Mouse (Mus musculus) C2C12 (cell line): ENCODE data around the gene Plxnb1. TPM values are rescaled to one million over a fixed set of nuclear protein-coding genes. Genes with fewer than 3 reads are reported as not detected.

Experiments used
- H3K27me3 ChIP-seq: one replicate; pipeline ENCODE4 v1.6.1; 2011; ENCODE audit not compliant: control insufficient read depth, insufficient read depth, insufficient read length
- H3K36me3 ChIP-seq: one replicate; pipeline ENCODE4 v1.6.1; 2011; ENCODE audit not compliant: control insufficient read depth, insufficient read depth
- H3K4me3 ChIP-seq: one replicate; pipeline ENCODE4 v1.5.1; 2011; ENCODE audit warnings: mild to moderate bottlenecking, control low read depth; ENCODE audit not compliant: poor library complexity, insufficient read depth, severe bottlenecking
- H3K79me2 ChIP-seq: one replicate; pipeline ENCODE4 v1.6.1; 2011; ENCODE audit not compliant: control insufficient read depth, insufficient read depth
- H3K79me3 ChIP-seq: one replicate; pipeline ENCODE4 v1.6.1; 2011; ENCODE audit warnings: low read depth, control low read depth
- H3ac ChIP-seq: one replicate; pipeline ENCODE3; 2011; ENCODE audit warnings: low read depth; ENCODE audit not compliant: control insufficient read depth, insufficient read length
- CEBPB ChIP-seq: IDR thresholded peaks from one replicate; pipeline ENCODE4 v1.6.1; 2011; ENCODE audit warnings: low read depth, mild to moderate bottlenecking, control low read depth, moderate library complexity
- CTCF ChIP-seq: IDR thresholded peaks from one replicate; pipeline ENCODE4 v1.5.1; 2011; ENCODE audit not compliant: control insufficient read depth, insufficient read depth, insufficient read length
- FOSL1 ChIP-seq: IDR thresholded peaks from one replicate; pipeline ENCODE4 v1.8.0; 2011; ENCODE audit warnings: mild to moderate bottlenecking, low read length; ENCODE audit not compliant: poor library complexity, insufficient read depth, severe bottlenecking
- MAX ChIP-seq: IDR thresholded peaks from one replicate; pipeline ENCODE4 v1.6.1; 2011; ENCODE audit warnings: mild to moderate bottlenecking, control low read depth
- MYOD1 ChIP-seq: IDR thresholded peaks from one replicate; pipeline ENCODE4 v1.6.1; 2011; ENCODE audit warnings: low read depth; ENCODE audit not compliant: control insufficient read depth, insufficient read length
- MYOG ChIP-seq: IDR thresholded peaks from one replicate; pipeline ENCODE4 v1.6.1; 2011; ENCODE audit not compliant: control insufficient read depth, insufficient read length; ENCODE audit errors: extremely low read depth
- USF1 ChIP-seq: IDR thresholded peaks from one replicate; pipeline ENCODE4 v1.6.1; 2011; ENCODE audit warnings: low read depth, mild to moderate bottlenecking, control low read depth, moderate library complexity
- polyA plus RNA-seq: library from polyadenylated mRNA; unstranded; fragments of >200 nt; fragmentation: generic; extraction: Trizol; gene quantifications from one replicate; pipeline ENCODE4 v1.2.1, GENCODE M21; 2012; ENCODE audit warnings: missing spikeins

Plxnb1 gene
- polyA plus RNA-seq, 1 experiment = 9.1 TPM

GRCm38 (mm10) chr9:109087987-109088386, 7.2 kb upstream of the Plxnb1 start:
- peaks cover 6% of the 10 kb centered on the region for H3K79me2 ChIP-seq
- peaks cover 1% of the 10 kb centered on the region for H3K79me3 ChIP-seq
- TF ChIP-seq MYOG (no peak), CEBPB (no peak), USF1 (no peak), FOSL1 (no peak), MYOD1 (no peak), MAX (no peak), CTCF (no peak)
- H3K36me3 ChIP-seq = peaks cover 5% of the 10 kb centered on the region
- H3K27me3 ChIP-seq = no peaks in the 10 kb centered on the region
- H3ac ChIP-seq = no peak overlapping the region
- H3K4me3 ChIP-seq = no peak overlapping the region

GRCm38 (mm10) chr9:109090446-109090845, 4.7 kb upstream of the Plxnb1 start:
- no peaks in the 10 kb centered on the region for H3K79me2 ChIP-seq
- H3ac ChIP-seq = no peak overlapping the region
- TF ChIP-seq MYOG (no peak), CEBPB (no peak), USF1 (no peak), MAX (no peak), MYOD1 (no peak), FOSL1 (no peak), CTCF (no peak)
- no peaks in the 10 kb centered on the region for H3K79me3 ChIP-seq
- H3K27me3 ChIP-seq = no peaks in the 10 kb centered on the region
- no peak overlapping the region for H3K4me3 ChIP-seq
- peaks cover 5% of the 10 kb centered on the region for H3K36me3 ChIP-seq

GRCm38 (mm10) chr9:109091802-109092201, 3.4 kb upstream of the Plxnb1 start:
- TF ChIP-seq MYOG = no peak
- TF ChIP-seq USF1 = no peak
- no peak for TF ChIP-seq MYOD1
- no peak for TF ChIP-seq CEBPB
- no peak for TF ChIP-seq MAX
- no peak for TF ChIP-seq CTCF
- TF ChIP-seq FOSL1 = no peak
- H3K4me3 ChIP-seq = no peak overlapping the region
- peaks cover 5% of the 10 kb centered on the region for H3K36me3 ChIP-seq
- no peaks in the 10 kb centered on the region for H3K27me3 ChIP-seq
- no peak overlapping the region for H3ac ChIP-seq
- H3K79me3 ChIP-seq = no peaks in the 10 kb centered on the region
- peaks cover 5% of the 10 kb centered on the region for H3K79me2 ChIP-seq

DNA sequence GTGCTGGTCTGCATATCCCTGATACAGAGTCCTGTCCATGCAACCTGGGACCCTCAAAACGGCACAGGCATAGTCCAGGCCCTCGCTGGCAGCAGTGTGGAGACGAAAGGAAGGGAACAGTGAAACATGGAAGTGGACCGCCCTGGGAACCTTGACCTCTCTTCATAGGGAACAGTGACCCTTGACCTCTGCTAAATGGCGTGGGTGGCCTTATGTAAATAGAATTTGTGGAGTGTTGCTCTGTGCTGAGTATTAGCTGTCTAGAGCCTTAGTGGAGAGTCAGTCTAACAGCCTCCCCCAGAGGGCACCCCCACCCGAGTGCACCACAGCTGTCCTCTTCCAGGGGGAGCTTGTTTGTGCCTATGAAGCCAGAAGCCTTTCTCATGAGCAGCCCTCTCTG, 2.4 kb upstream of the Plxnb1 start:
- peaks cover 5% of the 10 kb centered on the region for H3K36me3 ChIP-seq
- no peaks in the 10 kb centered on the region for H3K27me3 ChIP-seq
- no peak overlapping the region for H3ac ChIP-seq
- H3K79me2 ChIP-seq = peaks cover 7% of the 10 kb centered on the region
- no peaks in the 10 kb centered on the region for H3K79me3 ChIP-seq
- no peak overlapping the region for H3K4me3 ChIP-seq
- no peak for TF ChIP-seq MYOD1
- TF ChIP-seq CTCF = no peak
- no peak for TF ChIP-seq CEBPB
- TF ChIP-seq MYOG = no peak
- TF ChIP-seq USF1 = no peak
- TF ChIP-seq FOSL1 = no peak
- TF ChIP-seq MAX = no peak

GRCm38 (mm10) chr9:109093786-109094552, 1.2 kb upstream of the Plxnb1 start:
- H3K79me2 ChIP-seq = peaks cover 7% of the 10 kb centered on the region
- H3K36me3 ChIP-seq = peaks cover 5% of the 10 kb centered on the region
- no peak overlapping the region for H3ac ChIP-seq
- no peaks in the 10 kb centered on the region for H3K79me3 ChIP-seq
- no peak for TF ChIP-seq MYOG
- TF ChIP-seq USF1 = no peak
- no peak for TF ChIP-seq CTCF
- TF ChIP-seq MYOD1 = no peak
- TF ChIP-seq MAX = no peak
- no peak for TF ChIP-seq FOSL1
- no peak for TF ChIP-seq CEBPB
- no peaks in the 10 kb centered on the region for H3K27me3 ChIP-seq
- H3K4me3 ChIP-seq = no peak overlapping the region

GRCm38 (mm10) chr9:109094553-109095136, 544 bp upstream of the Plxnb1 start:
- TF ChIP-seq FOSL1 (no peak), MYOG (no peak), CEBPB (no peak), MAX (no peak), CTCF (no peak), USF1 (no peak), MYOD1 (no peak)
- peak overlapping the region; percentile 38 for H3K4me3 ChIP-seq
- H3K79me3 ChIP-seq = no peaks in the 10 kb centered on the region
- no peaks in the 10 kb centered on the region for H3K27me3 ChIP-seq
- H3K36me3 ChIP-seq = peaks cover 5% of the 10 kb centered on the region
- peak overlapping the region; percentile 44 for H3ac ChIP-seq
- H3K79me2 ChIP-seq = peaks cover 7% of the 10 kb centered on the region
